Mouse (Mus musculus) fibroblast of lung, adult 2 months (primary cell): Measurements from ENCODE around the gene Apeh.

Source experiments
- DNase-seq: peaks from one replicate; pipeline ENCODE4 v3.0.0-alpha.2; 2011; ENCODE audit warnings: low read depth

The Apeh gene

DNA sequence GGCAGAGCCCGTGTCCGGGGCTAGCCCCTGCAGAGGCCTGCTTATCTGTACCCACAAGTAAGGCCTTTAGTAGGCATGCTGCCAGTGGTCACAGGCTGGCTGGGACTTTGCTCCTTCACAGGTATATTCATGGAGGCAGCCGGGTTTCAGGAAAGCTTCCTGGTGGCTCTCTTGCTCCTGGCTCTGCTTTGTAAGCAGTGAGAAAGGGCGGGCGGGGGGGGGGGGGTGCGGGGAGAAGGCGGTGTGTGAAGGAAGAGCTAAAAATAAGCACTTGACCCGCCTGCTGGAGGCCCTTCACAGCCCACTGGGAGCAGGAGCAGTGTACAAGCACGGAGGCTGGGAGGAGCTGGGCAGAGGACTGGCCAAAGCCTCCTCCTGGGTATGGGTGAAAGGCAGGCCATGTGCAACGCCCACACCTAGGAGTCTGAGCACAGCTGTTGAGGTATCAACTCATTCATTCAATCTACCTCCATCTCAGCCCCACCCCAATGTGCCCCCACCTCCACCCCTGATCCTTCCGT is 25.5 kb upstream of the Apeh start:
- peak; percentile 53 for DNase-seq

DNA sequence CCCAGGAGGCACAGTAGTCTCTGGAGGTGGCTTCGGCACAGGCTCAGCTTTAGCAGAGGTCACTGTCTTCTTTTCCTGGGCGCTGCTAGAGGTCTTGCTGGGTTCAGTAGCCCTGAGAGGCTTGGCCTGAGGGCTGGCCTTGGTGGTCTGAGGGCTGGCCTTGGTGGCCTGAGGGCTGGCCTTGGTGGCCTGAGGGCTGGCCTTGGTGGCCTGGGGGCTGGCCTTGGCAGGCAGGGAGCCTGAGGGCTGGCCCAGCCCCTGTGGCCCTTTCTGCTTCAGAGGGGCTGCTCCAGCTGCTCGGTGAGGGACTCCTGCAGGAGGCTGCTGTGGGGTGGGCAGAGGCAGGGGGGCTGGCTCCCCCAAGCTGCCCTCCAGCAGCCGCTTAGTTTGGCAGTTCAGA is 22.7 kb upstream of the Apeh start:
- no peak for DNase-seq

DNA sequence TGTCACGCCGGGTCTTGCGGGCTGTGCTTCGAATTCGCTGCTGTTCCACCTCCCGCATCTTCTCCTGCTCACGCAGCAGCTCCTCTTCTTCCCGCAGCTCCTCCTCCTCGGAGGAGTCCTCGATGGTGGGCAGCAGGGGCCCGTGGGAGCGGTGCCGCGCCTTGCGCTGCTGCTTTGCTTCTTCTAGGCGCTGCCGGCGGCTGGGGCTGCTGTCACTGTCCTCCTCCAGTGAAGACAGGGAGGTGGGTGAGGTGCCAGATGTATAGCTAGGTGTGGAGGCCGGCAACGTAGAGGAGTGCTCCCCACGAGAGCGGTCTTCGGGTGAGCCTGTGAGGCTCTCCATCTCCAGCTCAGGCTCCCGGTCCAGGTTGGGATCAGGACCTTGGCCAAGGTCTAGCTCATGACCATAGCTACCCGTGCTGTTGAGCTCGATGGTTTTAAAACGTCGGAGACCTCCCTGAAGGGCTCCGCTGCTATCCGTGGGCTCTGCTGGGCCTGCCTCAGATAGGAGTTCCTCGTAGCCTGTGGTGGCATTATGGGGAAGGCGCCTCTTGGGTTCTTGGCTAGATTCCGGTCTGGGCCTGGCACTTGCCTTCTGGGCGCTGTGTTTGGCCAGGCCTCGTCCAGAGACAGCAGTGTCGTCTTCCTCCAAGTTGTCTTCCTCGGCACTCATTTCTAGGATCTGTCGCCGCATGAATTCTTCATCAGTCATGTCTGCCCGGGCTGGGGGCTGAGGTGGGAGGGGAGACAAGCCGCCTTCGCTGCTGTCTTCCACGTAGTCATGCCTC is 21.1 kb upstream of the Apeh start:
- DNase-seq, result no peak

DNA sequence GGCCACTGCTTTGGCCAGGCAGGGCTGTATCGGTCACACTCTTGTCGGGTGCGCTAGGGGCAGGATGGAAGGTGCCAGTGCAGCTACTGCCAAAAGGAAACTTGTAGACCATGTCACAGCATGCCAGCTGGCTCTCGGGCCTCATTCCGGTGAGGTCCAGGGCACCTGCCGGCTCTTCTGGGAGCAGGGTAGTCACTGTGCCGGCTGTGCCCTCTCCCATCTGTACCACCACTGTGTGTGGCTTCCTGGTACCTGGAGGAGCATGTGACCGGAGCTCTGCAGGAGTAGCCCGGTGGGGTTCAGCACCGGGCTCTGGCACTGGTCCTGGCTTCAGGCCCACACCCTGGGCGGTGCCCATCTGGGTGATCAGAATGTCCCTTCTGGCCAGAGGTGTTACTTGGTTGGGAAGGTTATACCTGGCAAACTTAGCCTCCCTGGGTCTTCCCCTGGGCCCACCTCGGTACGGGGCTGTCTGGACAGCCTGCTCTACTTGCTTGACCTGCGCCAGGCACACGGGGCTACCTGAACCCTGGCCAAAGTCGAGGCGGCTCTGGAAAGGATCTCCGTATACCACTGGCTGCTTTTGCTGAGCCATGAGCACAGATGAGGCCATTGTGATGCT is 18.4 kb upstream of the Apeh start:
- no peak for DNase-seq

DNA sequence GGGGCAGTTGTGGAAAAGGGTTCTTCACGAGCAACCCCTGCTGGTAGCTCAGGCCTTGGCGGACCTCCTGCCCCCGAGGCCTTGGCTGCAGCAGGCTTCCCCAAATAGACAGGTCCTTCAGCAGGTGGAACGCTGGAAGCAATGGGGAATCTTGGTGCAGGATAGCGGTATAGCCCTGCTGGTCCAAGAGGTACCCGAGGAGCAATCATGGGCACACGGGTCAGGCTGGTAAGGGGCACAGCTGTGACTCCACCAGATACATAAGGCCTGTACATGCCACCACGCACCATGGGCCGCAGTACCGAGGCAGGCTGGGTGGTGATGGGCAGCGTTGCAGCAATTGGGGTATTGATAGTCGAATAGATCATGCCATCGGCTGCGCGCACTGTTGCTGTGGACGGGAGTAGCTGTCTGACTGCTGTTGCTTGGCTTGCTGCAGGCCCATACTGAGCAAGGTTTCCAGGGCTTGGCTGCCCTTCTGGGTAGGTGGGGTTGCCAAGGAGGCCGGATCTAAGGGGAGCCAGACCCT is 17.3 kb upstream of the Apeh start:
- no peak for DNase-seq

DNA sequence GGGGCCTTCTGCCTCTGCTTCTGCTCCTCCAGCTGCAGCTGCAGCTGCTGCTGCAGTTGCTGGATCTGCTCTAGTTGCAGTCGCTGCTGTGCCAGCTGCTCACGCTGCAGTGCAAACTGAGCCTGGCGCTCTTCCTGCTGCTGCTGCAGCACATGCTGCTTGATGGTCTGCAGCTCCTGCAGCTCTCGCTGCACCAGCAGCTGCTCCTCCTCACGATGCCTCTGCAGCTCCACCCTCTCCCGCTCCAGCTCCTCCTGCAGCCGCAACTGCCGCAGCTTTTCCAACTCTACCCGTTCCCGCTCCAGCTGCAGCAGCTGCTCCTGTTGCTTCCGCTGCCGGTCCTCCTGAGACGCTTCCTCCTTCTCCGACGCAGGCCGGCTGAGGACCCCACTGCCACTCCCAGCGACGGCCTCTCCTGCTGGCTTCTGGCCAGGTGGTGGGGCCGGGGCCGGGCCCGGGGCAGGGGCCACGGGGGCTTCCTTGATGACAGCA is 16.7 kb upstream of the Apeh start:
- DNase-seq, result no peak

DNA sequence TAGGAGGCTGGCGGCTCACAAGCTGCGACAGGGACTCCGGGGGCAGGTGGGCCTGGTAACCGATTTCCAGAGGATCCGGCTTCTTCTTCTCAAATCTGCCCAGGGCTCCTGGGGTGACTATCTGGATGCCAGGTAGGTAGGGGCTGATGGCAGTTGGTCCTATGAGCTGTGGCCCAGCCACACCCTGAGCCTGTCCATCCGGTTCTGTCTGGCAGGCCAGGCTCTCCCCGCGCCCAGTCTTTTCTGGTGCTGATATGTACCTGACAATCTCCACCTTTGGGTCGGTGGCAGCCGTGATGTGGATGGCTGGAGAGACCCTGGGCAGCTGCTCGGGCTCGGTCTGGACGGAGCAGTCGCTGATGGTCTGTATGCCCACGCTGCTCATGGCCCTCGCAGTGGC is 15.8 kb upstream of the Apeh start:
- DNase-seq, result no peak

DNA sequence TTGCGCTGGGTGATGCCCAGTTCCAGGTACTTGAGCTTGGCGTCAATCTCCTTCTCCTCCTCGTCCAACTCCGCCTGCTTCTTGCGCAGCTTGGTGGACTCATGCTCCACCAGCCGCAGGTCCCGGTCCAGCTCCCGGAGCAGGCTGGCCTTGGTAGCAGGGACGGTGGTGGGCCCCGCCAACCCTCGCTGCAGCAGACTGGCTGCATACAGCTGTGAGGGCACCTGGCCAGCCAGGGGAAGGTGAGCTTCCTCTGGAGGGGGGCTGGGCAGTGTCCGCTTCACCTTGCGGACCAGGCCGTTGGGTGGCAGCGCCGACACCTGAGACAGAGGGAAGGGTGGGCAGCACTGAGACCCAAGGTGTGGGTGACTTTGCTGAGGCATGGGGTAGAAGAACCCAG is 13.5 kb upstream of the Apeh start:
- no peak for DNase-seq

DNA sequence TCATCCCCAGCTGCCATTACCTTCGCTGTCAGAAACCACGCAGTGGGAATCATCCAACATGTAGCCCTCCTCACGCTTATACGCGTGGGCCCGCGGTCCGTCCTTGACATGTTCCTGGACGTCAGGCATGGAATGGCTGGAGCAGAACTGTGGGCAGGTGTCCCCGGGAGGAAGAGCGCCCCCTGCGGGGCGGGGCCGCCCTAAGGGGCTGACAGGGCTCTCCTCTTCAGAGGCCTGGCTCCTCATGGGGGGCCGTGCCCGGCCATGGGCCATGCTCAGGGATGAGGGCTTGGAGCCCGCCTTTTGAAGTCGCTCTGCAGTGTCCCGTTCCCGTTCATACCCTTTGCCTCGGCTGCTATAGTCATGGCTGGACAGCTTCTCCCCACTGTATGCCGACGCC is 11.7 kb upstream of the Apeh start:
- DNase-seq, result no peak

DNA sequence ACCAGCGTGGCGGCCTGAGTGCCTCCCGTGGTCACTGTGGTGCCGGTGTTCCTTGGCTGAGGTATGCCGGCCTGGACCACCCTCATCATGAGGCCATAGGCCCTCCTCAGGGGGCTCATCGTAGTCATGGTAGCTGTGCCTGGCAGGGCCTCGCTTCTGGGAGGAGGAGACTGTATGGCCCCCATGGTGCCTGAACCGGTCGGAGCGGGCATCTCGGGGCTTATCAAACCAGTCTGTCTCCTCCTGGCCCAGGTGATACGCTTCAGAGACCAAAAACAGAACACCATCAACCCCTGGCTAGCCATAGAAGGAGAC is 11.1 kb upstream of the Apeh start:
- no peak for DNase-seq

DNA sequence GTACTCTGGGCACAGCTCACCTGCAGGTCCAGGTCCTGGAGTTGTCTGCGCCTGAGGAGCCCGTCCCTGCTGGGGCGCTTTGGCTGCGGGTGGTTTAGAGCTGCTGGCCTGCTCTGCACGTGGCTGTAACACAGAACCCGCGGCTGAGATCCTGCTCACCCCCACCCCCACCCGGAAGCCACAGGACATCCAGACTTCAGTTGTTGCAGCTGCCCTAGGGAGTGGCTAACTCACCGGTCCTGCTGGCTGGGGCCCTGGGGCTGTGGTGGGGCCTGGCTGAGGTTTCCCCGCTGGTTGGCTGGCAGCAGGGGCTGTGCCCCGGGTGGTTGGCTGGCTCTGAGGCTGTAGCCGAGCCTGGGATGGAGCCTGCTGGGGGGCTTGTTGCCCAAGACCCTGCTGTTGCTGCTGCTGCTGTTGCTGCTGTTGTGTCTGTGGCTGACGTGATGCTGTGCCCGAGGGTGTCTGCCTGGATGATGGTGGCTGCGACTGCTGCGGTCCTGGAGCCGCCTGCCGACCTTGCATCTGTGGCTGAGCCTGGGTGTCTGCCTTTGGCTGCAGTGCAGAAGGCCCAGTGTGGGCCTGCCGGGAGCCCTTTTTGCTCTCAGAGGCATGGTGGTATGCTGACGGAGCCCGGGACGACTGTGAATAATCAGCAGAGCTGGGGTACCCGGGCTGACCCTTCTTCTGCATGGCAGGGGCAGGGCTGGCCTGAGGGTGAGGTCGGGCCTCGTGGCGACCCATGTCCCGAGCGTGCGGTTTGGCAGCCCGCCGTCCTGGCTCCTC is 10.6 kb upstream of the Apeh start:
- DNase-seq, result no peak

DNA sequence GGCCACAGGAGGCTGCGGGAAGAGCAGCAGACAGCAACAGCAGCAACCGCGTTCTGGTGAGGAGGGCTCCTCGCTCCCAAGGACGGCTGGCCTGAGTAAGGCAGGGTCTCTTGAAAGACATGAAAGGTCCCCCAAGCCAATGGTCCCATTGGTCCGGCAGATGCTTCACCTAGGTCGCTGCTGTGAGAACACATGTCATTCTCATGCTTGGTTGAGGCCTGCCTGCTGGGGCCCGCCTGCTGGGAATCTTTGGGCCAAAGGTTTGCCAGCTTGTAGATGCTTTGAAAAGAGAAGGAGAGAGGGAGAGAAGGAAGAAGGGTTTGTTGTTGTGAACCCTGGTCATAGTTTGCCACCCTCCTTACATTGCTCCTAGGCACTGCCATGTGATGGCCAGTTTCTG is 5.2 kb upstream of the Apeh start:
- no peak for DNase-seq

DNA sequence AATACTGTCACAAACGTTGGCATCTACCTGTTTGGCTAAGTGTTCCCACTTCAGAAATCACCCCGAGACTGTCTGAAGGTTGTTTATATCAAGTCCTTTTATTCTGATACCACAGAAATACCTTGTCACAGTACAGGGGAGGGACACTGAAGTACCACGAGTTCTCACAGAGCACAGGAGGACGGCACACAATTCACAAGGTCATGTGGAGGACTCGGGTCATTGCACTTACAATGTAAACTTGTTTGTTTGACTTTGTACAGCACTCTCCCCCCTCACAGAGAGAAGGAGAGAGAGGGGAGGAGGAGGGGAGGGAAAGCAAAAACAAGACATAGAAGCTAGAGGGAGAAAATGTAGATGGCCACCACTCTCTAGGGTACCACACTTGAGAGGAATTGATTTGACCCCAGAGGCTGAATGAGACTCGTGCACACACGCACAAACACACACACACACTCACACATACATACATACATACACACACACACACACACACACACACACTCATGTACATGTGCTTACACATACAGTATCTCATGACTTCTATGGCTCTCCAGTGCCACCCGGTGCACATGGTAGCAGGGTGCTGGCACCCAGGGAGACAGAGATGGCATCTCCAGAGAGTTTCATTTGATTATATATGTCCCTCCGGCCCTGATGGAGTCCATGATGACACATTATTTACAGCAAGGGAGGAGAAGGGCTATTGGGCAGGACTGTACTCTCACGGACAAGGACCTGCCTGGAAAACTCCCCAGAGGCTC is 1.7 kb upstream of the Apeh start:
- DNase-seq, result no peak

DNA sequence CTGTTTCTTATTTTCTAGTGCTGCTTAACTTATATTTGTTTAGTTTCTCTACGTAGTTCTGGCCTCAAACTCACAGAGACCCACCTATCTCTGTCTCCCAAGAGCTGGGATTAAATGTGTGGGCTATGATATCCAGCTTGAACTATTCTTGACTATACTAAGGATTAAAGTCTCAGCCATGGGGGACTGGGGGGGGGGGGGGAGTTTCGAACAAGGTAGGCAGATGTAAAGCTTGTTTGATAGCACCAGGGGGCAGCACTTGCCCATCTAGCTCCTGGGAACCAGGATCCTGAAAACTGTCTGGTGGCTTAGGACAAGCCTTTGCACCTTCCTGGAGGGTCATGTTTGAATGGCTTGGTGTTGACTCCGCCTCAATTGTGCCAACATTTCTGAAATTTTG is 1.1 kb upstream of the Apeh start:
- DNase-seq, result peak; percentile 59

DNA sequence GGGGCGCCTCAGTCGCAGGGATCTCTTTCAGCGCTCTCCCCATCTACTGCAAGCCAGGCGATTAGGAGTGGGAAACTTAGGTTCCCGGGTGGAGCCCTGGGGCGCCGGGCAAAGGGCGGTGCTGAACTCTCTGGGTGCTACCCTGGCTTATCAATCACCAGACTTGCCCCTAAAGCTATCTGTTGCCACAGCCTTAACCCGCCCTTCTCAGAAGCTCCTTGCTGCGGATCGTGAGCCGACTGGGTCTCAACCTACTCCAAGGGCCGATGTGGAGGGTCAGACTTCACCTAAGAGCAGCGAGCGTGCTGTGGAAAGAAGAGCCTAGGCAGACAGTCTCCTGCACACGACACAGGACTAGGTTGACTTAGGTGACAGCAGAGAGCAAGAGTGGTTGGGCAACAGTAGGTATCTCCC is 599 bp upstream of the Apeh start:
- DNase-seq, result no peak

DNA sequence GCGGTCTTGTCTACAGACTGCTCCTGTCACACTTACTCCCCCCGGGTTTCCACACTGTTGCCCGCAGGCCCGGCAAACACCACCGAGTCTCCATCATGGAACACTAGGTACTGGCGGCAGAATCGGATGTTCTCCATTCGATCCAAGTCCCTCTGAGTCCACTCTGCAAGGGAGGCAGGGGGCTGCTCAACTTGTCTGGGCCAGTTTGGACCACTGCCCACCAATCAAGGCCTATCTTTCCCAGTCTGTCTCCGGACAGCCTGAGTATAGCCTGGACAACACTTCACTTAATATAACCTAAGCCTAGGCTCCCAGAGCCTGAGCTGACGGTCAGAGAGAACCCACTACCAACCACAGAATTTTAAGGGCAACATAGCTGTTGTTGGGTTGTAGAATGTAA is 820 bp downstream of the Apeh start:
- DNase-seq, result no peak

DNA sequence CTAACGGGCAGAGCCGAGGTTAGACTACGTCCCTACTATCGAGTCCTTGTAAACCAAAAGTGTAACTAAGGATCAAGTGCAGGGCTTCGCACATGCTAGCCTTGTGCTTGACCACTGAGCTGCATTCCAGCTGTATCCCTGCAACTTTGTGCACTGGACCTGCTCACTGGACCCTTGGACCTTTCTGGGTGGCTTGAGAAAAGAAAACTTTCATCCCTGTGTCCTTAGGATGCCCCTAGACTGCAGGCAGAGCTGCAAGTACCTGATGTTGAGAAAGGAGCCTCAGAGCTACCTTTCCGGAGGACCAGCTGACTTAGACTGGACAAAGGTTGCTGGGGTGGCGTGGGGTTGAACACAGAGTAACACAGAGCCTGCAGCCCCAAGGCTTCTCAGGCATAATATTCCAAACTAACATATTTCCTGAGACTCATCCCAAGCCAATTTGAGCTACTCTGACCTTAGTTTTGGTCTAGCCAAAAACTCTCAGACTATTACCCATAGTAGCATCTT is 3.7 kb downstream of the Apeh start:
- DNase-seq, result no peak

DNA sequence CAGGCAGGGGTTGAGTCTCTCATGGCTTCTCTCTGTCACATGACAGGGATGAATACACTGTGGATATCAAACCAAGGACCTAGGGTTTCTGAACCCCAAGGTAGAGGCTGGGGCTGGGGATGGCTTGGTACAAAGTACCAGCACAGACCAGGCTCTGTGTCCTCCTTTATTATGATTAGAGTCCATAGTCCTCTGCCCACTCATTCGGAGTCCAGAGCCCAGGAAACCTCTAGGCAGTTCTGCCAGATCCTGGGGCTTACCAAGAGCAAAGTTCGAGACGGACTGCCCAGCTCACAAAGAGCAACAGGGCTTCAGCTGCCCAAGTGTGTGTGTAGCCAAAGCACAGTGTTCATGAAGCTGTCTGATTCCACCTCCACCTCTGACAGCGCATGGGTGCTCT is 9.1 kb downstream of the Apeh start:
- DNase-seq, result no peak

DNA sequence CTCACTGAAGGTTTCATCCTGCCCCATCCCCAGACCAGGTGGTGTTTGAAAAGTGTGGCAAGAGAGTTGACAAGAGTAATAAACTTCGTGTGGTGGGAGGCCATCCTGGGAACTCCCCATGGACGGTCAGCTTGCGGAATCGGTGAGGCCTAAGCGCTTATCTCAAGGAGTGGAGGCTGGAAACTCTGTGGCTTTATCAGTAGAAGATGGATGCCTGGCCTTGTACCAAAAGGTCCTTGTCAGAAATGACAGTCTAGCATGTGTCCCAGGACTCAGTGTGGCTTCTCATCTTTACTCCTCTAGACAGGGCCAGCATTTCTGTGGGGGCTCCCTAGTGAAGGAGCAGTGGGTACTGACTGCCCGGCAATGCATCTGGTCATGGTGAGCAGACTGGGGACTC is 10.8 kb downstream of the Apeh start:
- DNase-seq, result no peak

DNA sequence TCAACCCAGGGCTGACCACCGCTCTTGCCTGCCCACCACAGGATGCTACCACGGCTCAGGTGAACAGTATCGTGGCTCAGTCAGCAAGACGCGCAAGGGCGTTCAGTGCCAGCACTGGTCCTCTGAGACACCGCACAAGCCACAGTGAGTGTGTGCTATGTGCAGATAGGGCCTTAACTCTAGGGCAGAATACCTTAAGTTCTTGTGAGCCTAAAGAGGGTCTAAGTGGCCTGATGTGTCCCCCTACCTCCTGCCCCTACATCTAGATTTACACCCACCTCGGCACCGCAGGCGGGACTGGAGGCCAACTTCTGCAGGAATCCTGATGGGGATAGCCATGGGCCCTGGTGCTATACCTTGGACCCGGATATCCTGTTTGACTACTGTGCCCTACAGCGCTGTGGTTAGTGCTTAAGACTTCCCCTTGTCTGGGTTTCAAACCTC is 11.4 kb downstream of the Apeh start, which contains the start of gene Rnf123:
Rnf123 (minus strand) TSS at position 359 of the 444 bp plus-strand sequence.
- no peak for DNase-seq

DNA sequence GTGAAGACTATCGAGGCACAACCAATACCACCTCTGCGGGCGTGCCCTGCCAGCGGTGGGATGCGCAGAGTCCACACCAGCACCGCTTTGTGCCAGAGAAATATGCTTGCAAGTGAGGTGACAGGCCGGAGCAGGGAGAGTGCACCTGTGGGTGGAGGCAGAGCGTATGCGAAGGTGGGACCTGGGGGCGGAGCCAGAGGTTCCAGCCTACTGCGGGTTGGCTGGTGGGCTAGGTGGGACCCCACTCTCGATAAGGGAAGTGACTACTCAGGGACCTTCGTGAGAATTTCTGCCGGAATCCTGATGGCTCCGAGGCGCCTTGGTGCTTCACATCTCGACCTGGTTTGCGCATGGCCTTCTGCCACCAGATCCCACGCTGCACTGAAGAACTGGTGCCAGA is 11.9 kb downstream of the Apeh start:
- no peak for DNase-seq

DNA sequence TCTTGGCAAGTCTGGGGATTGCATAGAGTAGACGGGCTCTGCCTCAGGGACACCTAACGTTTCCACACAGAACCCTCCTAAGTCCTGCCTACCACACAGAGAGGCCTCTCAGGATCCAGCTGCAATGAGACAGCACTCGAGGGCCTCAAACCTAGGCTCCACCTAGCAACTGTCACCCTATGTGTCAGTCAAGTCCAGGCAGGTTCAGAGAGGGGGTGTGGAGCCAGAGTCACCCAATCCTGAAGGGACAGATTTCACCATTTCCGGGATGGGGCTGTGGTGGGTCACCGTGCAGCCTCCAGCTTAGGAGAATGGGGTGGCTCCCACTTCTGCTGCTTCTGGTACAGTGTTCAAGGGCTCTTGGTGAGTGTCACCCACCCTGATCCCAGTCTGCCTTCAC is 14.2 kb downstream of the Apeh start, which contains the start of gene Mst1:
Mst1 (plus strand) TSS at position 269 of the 400 bp plus-strand sequence.
- no peak for DNase-seq
